Mouse (Mus musculus): ENCODE data around the gene 1700028K03Rik.

- TF ChIP-seq CTCF (IDR thresholded peaks at IDR 0.05; ENCODE audit: low read depth, low read length) = no peak
- no peak for TF ChIP-seq GATA1 (IDR thresholded peaks at IDR 0.05; ENCODE audit: borderline replicate concordance, low read length)
- no peak for TF ChIP-seq POLR2AphosphoS5 (IDR thresholded peaks at IDR 0.05; ENCODE audit: insufficient replicate concordance, low read depth, low read length)
- TF ChIP-seq TAL1 (conservative IDR thresholded peaks at IDR 0.05; ENCODE audit: low read depth, low read length) = no peak
Observed at GRCm38 (mm10) chr5:107488996-107489395, 45.5 kb upstream of the 1700028K03Rik start.

Data from G1E (cell line).